Mouse (Mus musculus): ENCODE results near the gene Mical3. TPM values are rescaled to one million over a fixed set of nuclear protein-coding genes. Genes with fewer than 3 reads are reported as not detected.

Mical3 gene
- polyA plus RNA-seq, 2 experiments from 2014 or later, result 7.1 to 9.1 TPM

DNA sequence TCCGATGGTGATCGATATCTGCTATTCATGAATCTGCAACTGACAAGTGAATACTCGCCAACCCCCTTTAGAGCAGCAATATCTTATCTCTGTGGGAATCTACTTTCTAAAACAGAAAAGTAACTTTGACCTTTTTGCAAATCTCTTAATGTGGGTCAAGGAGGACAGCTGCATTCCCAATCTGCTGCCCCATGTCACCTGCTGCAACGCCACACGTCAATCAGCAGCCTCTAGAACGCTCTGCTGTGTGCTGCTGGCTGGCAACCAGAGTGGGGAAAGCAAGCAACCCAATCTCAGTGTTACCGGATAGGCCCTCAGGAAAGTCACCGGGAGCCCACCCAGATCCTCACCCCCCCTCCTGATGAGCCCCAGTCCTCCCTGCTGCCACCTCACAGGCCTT lies 79.4 kb downstream of the Mical3 start:
- no peak for ATAC-seq

DNA sequence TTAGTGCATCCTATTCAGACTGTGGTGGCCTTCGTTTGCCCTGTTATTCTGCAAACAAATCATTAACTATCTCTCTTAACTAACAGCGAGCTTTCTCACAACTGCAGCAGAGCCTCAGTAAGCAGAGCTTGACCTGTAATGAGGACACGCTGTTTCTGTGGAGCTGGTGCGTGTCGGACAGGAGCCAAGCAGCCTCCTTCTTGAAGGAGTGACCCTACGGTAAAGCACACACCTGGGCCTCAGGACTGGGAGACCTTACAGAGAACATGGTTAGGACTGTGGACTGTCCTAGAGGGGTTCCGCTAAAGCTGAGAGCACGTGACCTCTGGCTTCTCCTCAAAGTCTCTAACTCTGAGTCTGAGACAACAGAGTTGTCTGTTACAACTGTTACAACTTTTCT lies 82.1 kb downstream of the Mical3 start:
- ATAC-seq, result no peak

GRCm38 (mm10) chr6:121045345-121046080 lies 85.3 kb downstream of the Mical3 start:
- no peak for ATAC-seq

GRCm38 (mm10) chr6:121043434-121044189 lies 87.2 kb downstream of the Mical3 start:
- no peak for ATAC-seq

GRCm38 (mm10) chr6:121039719-121040118 lies 91.1 kb downstream of the Mical3 start:
- no peak for ATAC-seq

DNA sequence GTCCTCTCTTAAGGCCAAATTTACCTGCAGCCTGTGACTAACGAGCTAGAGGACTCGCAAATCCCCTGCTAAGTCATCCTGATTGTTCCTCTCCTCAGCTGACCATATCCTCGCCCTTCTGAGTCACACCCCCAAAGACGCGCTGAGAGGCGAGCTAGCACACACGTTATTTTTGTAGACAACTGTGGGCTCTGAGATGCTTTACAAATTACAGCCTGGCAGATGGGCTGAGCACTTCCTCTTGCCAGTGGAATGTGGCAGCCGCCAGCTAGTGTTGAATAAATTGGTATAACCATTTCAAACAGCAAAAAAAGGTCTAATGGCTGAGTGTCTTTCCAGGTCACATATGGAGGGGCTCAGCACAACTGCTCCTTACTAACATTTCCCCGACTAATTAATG lies 91.5 kb downstream of the Mical3 start:
- no peak for ATAC-seq

DNA sequence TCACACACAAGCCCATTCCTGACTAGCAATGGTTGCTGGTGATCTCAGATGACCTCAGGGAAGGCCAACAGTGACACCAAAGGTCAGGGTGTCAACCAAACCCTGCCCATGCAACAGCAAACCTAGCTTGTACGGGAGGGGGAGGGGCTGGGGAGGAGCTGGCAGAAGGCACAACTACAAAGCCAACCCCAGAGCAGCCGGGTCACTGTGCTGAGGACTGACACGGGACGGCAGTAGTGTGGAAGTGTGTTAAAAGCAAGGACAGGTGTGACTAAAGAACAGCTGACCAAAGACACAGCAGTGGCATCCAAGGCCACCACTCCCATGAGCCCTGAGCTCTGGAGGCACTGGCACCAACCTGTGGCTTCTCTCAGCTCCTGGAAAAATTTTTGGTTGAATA lies 93.7 kb downstream of the Mical3 start:
- ATAC-seq, result no peak

DNA sequence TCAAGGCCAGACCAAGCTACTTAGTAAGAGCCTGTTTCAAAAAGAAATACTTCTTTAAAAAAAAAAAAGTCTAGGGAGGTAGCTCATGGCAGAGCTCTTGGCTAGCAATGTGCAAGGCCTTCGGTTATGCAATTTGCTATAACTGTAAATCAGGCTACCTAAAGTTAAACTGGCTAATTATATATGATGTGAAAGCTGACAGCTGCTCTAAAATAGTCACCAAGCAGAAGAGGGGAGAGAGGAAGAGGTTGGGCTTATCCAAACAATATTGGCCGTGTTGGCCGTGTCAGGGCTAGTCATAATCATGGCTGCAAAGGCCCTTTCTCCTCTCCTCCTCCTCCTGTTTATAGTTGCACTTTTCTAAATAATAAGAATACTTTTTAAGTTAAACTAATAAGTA lies 94.9 kb downstream of the Mical3 start:
- no peak for ATAC-seq

GRCm38 (mm10) chr6:121035268-121035667 lies 95.5 kb downstream of the Mical3 start:
- ATAC-seq, result no peak

DNA sequence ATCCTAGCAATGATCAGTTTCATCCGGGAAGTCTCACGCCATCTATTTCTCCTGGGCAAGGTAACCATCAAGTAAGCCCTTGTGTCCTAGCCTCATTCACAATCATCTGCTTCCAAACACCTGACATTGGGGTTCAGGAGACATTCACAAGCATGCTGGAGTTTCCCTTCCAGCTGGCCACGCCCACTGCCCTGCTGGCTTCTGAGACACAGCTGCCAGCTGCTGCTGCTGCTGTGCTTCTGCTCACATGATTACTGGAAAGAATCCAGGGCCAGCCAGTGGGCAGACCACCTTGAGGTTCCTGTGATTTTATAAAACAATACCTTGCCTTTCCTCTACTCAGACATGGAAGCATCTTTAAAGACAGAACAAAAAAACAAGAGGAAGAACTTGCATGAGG lies 97.5 kb downstream of the Mical3 start:
- ATAC-seq, result no peak

- no peak for ATAC-seq
These were observed 99.4 kb downstream of the Mical3 start for GRCm38 (mm10) chr6:121031370-121031769.

DNA sequence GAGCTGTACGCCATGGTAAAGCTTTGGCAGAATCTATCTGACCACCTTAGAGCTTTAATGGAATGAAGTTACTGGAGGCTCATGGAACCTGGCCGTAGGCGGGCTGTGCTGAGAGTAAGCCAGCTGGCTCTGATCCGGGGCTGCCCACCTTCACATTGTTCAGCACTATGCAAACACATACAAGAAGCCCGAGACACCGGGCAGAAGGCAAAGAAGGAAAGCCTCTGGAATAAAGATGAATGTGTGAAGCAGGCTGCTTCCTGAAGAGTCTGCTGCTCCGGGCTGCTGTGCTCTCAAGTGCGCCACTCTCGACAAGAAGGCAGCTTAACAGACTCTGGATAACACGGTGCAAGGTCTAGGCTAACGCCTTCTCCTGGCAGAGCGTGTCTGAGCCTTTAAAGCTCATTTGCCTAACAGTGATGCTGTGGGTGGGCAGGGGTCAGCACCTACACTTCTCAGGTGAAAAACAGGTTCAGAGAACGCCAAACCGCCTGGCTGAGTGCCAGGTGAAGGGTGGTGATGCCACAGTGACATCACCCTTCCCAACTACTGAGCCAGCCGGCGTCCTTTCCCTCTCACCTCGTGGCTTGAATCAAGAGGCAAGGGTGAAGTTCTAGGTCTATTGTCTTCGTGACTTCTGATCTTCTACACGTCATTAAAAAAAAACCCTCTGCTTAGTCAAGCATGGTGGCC lies 100.8 kb downstream of the Mical3 start:
- ATAC-seq, result no peak

DNA sequence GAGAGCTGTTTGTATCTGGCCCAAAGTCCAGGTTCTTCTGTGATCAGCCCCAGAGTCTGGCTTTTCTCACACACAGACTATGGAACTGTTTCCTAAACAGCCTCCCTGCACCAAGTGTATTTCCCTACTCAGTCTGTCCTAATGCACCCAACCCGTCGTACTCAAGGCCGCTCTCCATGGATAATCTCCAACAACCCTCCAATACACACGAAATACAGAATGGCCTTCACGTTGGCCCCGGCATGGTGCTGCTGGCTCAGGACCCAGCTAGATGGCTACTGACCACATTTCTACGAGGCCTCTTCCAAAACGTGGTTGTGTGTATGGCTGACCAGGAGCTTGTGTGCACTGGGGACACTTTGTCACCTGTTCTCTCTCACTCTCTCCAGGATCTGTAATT lies 102.3 kb downstream of the Mical3 start:
- ATAC-seq, result no peak

DNA sequence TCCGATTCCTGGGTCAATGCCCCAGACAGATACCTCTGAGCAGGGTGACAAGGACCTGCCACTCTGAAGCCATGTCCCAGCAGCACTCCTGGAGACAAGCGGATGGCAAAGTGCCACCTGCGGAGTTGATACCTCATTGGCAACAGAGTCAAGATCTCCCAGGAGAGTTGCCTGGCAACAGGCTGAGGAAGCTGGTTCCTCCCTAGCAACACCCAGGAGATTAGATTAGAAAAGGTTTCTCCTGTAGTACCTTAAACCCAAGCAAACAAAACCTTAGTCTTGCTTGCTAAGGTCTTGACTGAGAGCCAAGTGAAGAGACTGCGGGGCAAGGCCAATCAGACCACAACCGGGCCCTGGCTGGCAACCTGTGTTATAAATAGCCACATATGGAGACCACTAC lies 103.5 kb downstream of the Mical3 start:
- no peak for ATAC-seq

DNA sequence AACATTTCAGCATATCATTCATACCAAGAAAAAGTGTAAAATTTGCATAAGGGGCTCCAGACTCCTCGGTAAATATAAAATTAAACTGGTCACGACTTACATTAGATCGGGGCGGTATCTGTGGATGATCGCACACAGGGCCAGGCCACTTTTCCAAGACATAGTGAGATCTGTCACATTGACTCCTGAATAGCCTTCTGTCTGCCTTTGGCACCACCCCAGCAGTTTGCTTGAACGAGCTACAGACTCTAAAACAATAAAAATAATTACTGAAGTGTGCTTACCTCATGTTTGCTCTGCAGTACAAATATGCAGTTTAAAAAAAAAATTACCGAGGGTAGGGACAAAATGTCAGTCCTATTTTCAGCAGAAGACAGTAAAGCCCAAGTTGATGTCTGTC lies 103.9 kb downstream of the Mical3 start:
- no peak for ATAC-seq

GRCm38 (mm10) chr6:121026019-121026584 lies 104.7 kb downstream of the Mical3 start:
- no peak for ATAC-seq

- ATAC-seq, result no peak
These were observed 112.7 kb downstream of the Mical3 start for GRCm38 (mm10) chr6:121018147-121018546.

DNA sequence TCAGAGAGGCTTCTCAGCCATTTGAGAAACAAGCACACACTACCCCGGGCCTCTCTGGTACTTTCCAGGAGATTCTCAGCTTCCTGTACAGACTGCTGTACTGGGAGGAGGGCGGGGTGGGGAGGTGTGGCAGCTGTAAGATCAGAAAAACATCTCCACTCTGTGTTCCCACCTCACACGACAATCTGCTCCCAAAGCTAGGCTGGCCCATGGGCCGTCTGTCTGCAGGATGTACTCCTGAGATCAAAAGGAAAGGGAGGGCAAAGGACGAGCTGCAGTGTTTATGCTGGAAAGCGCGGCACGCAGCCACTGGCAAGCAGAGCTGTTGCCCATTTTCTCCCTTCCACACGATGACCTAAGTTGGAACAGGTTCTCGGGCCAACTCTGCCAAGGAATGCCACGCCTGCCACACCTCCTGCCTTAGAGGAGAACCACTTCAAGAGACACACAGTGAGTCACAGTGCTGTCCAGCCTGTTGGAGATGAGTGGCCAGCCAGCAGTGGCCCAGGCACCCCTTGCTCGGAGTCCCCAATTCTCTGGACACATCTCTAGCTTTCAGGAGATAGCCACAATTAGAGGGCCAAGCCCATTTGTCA lies 113.3 kb downstream of the Mical3 start:
- ATAC-seq, result peak; percentile 97

DNA sequence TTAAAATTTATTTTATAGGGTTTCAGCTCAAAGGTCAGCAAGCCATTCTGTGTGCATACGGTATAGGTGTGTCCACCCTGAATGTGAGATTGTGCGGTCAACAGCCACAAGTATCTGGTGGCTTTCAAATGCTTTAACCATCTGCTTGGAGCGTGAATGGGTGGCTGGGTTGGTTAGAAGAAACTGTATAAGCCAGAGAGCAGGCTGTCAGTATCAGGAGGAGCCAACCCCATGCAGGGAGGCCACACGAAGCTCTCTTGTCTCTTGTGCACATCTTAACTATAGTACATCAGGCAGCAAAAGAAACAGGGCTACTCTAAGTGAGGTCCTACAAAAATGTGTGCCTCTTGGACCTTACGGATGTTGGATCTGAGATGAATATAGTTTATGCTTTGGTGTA lies 114.7 kb downstream of the Mical3 start:
- ATAC-seq, result no peak

DNA sequence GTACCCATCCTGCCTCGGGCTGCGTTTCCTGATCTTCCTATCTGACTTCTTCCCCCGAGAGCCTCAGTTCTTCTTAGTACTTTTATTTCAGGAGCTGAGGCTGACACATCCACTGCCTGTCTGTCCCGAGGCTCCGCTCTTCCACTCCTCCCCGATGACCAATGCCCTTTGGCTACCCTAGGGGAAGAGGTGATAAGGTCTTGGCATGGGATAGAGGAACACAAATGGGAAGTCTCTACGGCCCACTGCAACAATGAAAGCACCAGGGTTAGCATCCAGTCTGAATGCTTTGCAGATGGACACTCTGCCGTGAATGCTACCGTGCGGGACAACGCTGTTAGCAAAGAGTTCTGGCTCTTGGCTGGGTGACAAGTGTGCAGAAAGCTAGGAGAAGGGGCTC lies 116.5 kb downstream of the Mical3 start:
- ATAC-seq, result no peak

DNA sequence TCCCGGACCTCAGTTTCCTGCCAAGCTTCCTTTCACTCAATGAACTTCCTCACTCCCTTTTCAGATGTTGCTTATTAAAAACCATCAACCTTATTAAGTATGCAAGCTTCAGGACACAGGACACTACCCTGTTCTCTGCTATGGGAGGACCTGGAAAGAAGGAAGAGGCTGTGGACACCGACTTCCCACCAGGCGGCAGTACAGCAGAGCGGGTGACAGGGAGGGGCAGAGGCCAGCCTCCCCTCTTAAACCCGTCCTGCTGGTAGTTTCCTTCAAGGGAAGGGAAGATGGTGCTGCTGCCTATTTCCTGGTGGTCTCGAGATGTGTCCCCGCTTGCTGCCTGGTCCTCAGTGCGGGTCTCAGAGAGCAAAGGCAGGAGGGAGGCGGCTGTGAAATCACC lies 117.0 kb downstream of the Mical3 start:
- ATAC-seq, result no peak

DNA sequence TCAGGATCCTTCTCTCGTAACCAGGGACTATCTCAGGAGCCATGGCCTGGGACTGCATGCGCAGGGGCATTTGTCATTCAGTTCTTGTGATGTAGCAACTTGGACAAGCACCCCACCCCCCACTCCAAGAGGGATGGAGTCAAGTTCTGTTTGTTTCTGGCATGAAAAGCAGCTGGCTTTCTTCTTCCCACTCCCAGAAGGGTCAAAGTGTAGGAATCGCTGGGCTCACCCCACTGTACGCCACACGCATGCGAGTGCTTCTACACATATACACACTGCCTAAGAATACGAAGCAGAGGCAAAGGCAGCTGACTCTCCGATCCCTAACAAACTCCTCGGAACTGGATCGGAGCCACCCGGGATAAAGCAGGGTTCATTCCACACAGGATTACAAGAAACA lies 119.1 kb downstream of the Mical3 start:
- no peak for ATAC-seq

DNA sequence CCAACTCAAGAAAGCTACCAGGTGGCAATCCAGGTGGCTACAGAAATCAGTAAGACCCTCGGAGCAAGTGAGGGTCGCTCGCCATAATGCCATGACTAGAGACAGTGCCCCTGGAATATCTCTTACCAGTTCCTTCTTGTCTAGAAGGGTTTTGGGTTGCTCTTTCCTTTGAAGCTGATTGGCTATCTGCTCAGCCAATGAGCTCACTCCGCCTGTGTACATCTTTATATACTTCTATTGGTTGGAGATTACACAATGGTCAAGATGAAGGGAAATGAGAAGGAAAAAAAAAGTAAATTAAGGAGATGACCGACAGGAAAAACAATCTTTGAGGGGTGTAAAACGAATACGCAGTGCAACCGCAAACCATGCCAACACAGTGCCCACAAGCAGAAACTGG lies 121.1 kb downstream of the Mical3 start:
- no peak for ATAC-seq

All from activated CD4-positive, CD25-positive, alpha-beta regulatory T cell, adult 4 months (primary cell).